Mouse (Mus musculus): ENCODE measurements around the gene Setd7. TPM values are rescaled to one million over a fixed set of nuclear protein-coding genes. Genes with fewer than 3 reads are reported as not detected.

The Setd7 gene
- polyA plus RNA-seq, 1 experiment = 9.9 TPM

DNA sequence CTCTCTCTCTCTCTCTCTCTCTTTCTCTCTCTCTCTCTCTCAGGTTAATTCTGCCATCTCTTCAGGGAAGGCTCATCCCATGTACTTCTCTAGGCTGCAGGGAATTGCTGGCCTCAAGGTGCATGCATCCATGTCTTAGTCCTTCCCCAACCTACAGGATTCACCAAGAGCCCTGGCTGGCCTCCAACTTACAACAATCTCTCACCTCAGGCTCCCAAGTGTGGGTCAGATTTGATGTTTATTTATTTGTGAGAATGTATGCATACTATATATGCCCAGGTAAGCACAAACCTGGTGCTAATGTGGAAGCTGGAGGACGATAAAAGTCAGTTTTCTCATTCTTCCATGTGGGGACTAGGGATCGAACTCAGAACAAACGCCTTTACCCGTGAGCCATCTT is 5.8 kb downstream of the Setd7 start:
- H3ac ChIP-seq (ENCODE audit: control insufficient read depth, insufficient read length, low read depth) = no peak overlapping the region
- H3K27me3 ChIP-seq (ENCODE audit: control insufficient read depth, insufficient read depth, insufficient read length) = no peaks in the 10 kb centered on the region
- no peak for TF ChIP-seq FOSL1 (IDR thresholded peaks at IDR 0.05; ENCODE audit: insufficient read depth, low read length, poor library complexity, severe bottlenecking)
- TF ChIP-seq MYOG (IDR thresholded peaks at IDR 0.05; ENCODE audit: control insufficient read depth, extremely low read depth, insufficient read length) = no peak
- TF ChIP-seq MAX (IDR thresholded peaks at IDR 0.05) = no peak
- no peak for TF ChIP-seq CEBPB (IDR thresholded peaks at IDR 0.05; ENCODE audit: low read depth)
- no peak for TF ChIP-seq MYOD1 (IDR thresholded peaks at IDR 0.05; ENCODE audit: control insufficient read depth, insufficient read length, low read depth)
- TF ChIP-seq USF1 (IDR thresholded peaks at IDR 0.05; ENCODE audit: low read depth) = no peak
- peaks cover 10% of the 10 kb centered on the region for H3K36me3 ChIP-seq (ENCODE audit: control insufficient read depth, insufficient read depth)
- peaks cover 100% of the 10 kb centered on the region for H3K79me2 ChIP-seq (ENCODE audit: control insufficient read depth, insufficient read depth)
- H3K79me3 ChIP-seq (ENCODE audit: low read depth) = peaks cover 69% of the 10 kb centered on the region
- no peak overlapping the region for H3K4me3 ChIP-seq (ENCODE audit: insufficient read depth, poor library complexity, severe bottlenecking)

DNA sequence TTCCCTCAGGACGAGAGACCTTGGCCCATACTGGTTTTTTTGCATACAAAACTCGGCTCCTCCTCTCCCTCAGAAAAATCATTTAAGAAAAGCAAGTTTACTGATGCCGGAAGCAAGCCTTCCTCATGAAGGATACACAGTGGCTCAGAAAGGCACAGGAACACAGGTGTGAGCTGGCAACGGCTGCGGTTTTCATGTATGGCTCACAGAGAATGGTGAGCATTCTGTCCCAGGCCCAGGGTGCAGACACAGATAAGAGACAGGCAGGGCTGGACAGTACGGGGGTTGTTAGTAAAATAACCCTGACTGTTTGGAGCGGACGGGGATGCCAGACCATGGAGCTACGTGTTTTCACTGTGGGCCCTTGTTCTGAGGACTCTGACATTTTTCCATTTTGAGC is 6.6 kb downstream of the Setd7 start:
- Histone ChIP-seq H3K79me2 (ENCODE audit: control insufficient read depth, insufficient read depth) (peaks cover 97% of the 10 kb centered on the region), H3K4me3 (ENCODE audit: insufficient read depth, poor library complexity, severe bottlenecking) (no peak overlapping the region), H3ac (ENCODE audit: control insufficient read depth, insufficient read length, low read depth) (no peak overlapping the region), H3K79me3 (ENCODE audit: low read depth) (peaks cover 72% of the 10 kb centered on the region), H3K27me3 (ENCODE audit: control insufficient read depth, insufficient read depth, insufficient read length) (no peaks in the 10 kb centered on the region), H3K36me3 (ENCODE audit: control insufficient read depth, insufficient read depth) (peaks cover 18% of the 10 kb centered on the region)
- no peak for TF ChIP-seq CEBPB (IDR thresholded peaks at IDR 0.05; ENCODE audit: low read depth)
- TF ChIP-seq CTCF (IDR thresholded peaks at IDR 0.05; ENCODE audit: control insufficient read depth, insufficient read depth, insufficient read length) = no peak
- no peak for TF ChIP-seq FOSL1 (IDR thresholded peaks at IDR 0.05; ENCODE audit: insufficient read depth, low read length, poor library complexity, severe bottlenecking)
- TF ChIP-seq USF1 (IDR thresholded peaks at IDR 0.05; ENCODE audit: low read depth) = no peak
- TF ChIP-seq MYOG (IDR thresholded peaks at IDR 0.05; ENCODE audit: control insufficient read depth, extremely low read depth, insufficient read length) = no peak
- TF ChIP-seq MAX (IDR thresholded peaks at IDR 0.05) = no peak
- TF ChIP-seq MYOD1 (IDR thresholded peaks at IDR 0.05; ENCODE audit: control insufficient read depth, insufficient read length, low read depth) = no peak

DNA sequence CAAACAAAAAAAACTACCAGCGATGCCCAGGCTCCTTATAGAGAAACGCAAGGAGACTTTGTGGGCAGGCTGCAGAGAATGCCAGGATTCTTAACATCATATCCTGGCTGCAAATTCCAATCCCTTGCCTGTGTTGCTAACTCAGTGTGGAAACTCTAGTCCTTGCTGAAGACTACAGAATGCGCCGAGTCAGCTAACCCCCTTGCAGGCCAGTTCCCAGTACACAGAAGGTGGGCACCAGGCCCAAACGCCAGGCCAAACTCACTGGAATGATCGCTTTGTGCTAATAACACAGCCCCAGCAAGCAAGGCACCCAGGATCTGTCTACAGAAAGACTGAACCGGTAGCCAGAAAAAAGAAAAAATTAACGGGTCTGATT is 7.2 kb downstream of the Setd7 start:
- Histone ChIP-seq H3K27me3 (ENCODE audit: control insufficient read depth, insufficient read depth, insufficient read length) (no peaks in the 10 kb centered on the region), H3ac (ENCODE audit: control insufficient read depth, insufficient read length, low read depth) (no peak overlapping the region), H3K79me2 (ENCODE audit: control insufficient read depth, insufficient read depth) (peaks cover 91% of the 10 kb centered on the region), H3K4me3 (ENCODE audit: insufficient read depth, poor library complexity, severe bottlenecking) (no peak overlapping the region), H3K36me3 (ENCODE audit: control insufficient read depth, insufficient read depth) (peaks cover 22% of the 10 kb centered on the region), H3K79me3 (ENCODE audit: low read depth) (peaks cover 67% of the 10 kb centered on the region)
- TF ChIP-seq MYOD1 (IDR thresholded peaks at IDR 0.05; ENCODE audit: control insufficient read depth, insufficient read length, low read depth) (no peak), USF1 (IDR thresholded peaks at IDR 0.05; ENCODE audit: low read depth) (no peak), FOSL1 (IDR thresholded peaks at IDR 0.05; ENCODE audit: insufficient read depth, low read length, poor library complexity, severe bottlenecking) (no peak), CTCF (IDR thresholded peaks at IDR 0.05; ENCODE audit: control insufficient read depth, insufficient read depth, insufficient read length) (no peak), MYOG (IDR thresholded peaks at IDR 0.05; ENCODE audit: control insufficient read depth, extremely low read depth, insufficient read length) (no peak), MAX (IDR thresholded peaks at IDR 0.05) (no peak), CEBPB (IDR thresholded peaks at IDR 0.05; ENCODE audit: low read depth) (no peak)

DNA sequence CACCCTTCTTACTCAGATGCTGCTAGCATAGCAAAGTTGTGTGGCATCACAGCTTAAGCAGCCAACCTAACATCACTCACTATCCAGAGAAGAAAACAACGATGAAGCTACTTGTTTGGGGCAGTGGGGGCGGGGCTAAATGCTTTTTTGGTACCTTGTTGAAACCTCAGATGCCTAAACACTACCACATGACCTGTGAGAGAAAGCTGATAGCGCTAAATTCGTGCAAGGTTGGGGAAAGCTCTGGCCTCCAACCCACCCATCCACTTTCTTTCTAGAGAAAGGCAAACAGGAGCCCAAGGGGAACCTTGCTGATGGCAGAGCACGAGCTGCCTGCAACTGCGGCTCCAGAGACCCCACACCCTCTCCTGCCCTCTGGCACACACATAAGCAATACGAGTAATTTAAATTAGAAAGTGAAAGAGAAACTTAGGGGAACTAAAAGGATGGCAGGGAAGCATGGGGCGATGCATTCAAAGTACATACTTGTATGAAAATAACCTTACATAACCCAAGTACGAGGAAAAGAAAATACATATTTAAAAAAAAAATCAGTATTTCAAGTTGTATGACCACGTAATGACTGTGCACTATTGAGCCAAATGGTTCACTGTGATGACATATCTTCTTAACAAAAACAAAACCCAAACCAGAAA is 7.7 kb downstream of the Setd7 start:
- Histone ChIP-seq H3K4me3 (ENCODE audit: insufficient read depth, poor library complexity, severe bottlenecking) (no peak overlapping the region), H3K79me2 (ENCODE audit: control insufficient read depth, insufficient read depth) (peaks cover 86% of the 10 kb centered on the region), H3K27me3 (ENCODE audit: control insufficient read depth, insufficient read depth, insufficient read length) (no peaks in the 10 kb centered on the region), H3ac (ENCODE audit: control insufficient read depth, insufficient read length, low read depth) (no peak overlapping the region), H3K79me3 (ENCODE audit: low read depth) (peaks cover 64% of the 10 kb centered on the region), H3K36me3 (ENCODE audit: control insufficient read depth, insufficient read depth) (peaks cover 26% of the 10 kb centered on the region)
- no peak for TF ChIP-seq CTCF (IDR thresholded peaks at IDR 0.05; ENCODE audit: control insufficient read depth, insufficient read depth, insufficient read length)
- no peak for TF ChIP-seq MYOG (IDR thresholded peaks at IDR 0.05; ENCODE audit: control insufficient read depth, extremely low read depth, insufficient read length)
- no peak for TF ChIP-seq MAX (IDR thresholded peaks at IDR 0.05)
- TF ChIP-seq CEBPB (IDR thresholded peaks at IDR 0.05; ENCODE audit: low read depth) = no peak

DNA sequence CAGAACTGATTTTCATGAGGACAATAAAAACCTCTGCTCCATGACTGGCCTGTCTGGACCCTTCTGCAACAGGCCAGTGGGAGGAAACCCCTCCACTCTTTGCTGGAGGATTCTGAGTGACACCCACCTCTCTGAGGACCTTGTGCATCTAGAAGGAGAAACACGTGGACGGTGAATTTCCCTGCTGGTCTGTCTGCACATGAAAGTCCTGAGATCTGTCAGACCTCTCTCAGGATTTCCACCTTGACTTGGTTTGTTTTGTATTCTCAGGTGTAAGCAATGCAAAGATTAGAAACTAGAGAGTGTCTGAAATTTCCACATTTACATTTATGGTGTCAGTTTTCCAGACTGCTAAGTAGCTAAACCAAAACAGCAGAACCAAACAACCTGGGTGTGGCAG is 8.5 kb downstream of the Setd7 start:
- H3K79me2 ChIP-seq (ENCODE audit: control insufficient read depth, insufficient read depth) = peaks cover 78% of the 10 kb centered on the region
- H3K27me3 ChIP-seq (ENCODE audit: control insufficient read depth, insufficient read depth, insufficient read length) = no peaks in the 10 kb centered on the region
- no peak overlapping the region for H3K4me3 ChIP-seq (ENCODE audit: insufficient read depth, poor library complexity, severe bottlenecking)
- peaks cover 59% of the 10 kb centered on the region for H3K79me3 ChIP-seq (ENCODE audit: low read depth)
- TF ChIP-seq MYOG (IDR thresholded peaks at IDR 0.05; ENCODE audit: control insufficient read depth, extremely low read depth, insufficient read length) (no peak), CEBPB (IDR thresholded peaks at IDR 0.05; ENCODE audit: low read depth) (no peak), MYOD1 (IDR thresholded peaks at IDR 0.05; ENCODE audit: control insufficient read depth, insufficient read length, low read depth) (no peak), CTCF (IDR thresholded peaks at IDR 0.05; ENCODE audit: control insufficient read depth, insufficient read depth, insufficient read length) (no peak), USF1 (IDR thresholded peaks at IDR 0.05; ENCODE audit: low read depth) (no peak), FOSL1 (IDR thresholded peaks at IDR 0.05; ENCODE audit: insufficient read depth, low read length, poor library complexity, severe bottlenecking) (no peak), MAX (IDR thresholded peaks at IDR 0.05) (no peak)
- H3K36me3 ChIP-seq (ENCODE audit: control insufficient read depth, insufficient read depth) = peaks cover 28% of the 10 kb centered on the region
- H3ac ChIP-seq (ENCODE audit: control insufficient read depth, insufficient read length, low read depth) = no peak overlapping the region
